Mouse (Mus musculus) small intestine, adult 2 months (tissue): Measurements from ENCODE around the gene Zfp90. TPM values are rescaled to one million over a fixed set of nuclear protein-coding genes. Genes with fewer than 3 reads are reported as not detected.

ENCODE experiments used
- H3K27ac ChIP-seq: fragments of 200-500 bp; 2 replicates; pipeline ENCODE4 v1.5.1; 2012; ENCODE audit warnings: low read depth, low read length, control low read depth, inconsistent platforms; ENCODE audit not compliant: insufficient read depth
- H3K27me3 ChIP-seq: fragments of 200-500 bp; 2 replicates; pipeline ENCODE4 v1.6.1; 2012; ENCODE audit warnings: mild to moderate bottlenecking, moderate library complexity, low read length, inconsistent platforms; ENCODE audit not compliant: control insufficient read depth, insufficient read depth
- H3K36me3 ChIP-seq: fragments of 200-500 bp; 2 replicates; pipeline ENCODE4 v1.6.1; 2012; ENCODE audit warnings: mild to moderate bottlenecking, low read length, control low read depth, inconsistent platforms; ENCODE audit not compliant: control insufficient read depth, insufficient read depth
- H3K4me1 ChIP-seq: fragments of 200-500 bp; 2 replicates; pipeline ENCODE4 v1.6.1; 2012; ENCODE audit warnings: low read length, inconsistent platforms, mixed read lengths; ENCODE audit not compliant: control insufficient read depth, insufficient read depth, insufficient read length
- H3K4me3 ChIP-seq: fragments of 200-500 bp; 2 replicates; pipeline ENCODE4 v1.5.1; 2012; ENCODE audit warnings: low read depth, mild to moderate bottlenecking, control low read depth, inconsistent platforms, low read length, moderate library complexity
- CTCF ChIP-seq: fragments of 200-500 bp; IDR thresholded peaks from 2 replicates; pipeline ENCODE4 v1.5.1; 2012; ENCODE audit warnings: low read depth, mild to moderate bottlenecking, control low read depth, inconsistent platforms, low read length, moderate library complexity, mixed read lengths; ENCODE audit not compliant: insufficient replicate concordance, insufficient read length; ENCODE audit errors: extremely low read depth
- POLR2A ChIP-seq: fragments of 200-500 bp; IDR thresholded peaks from 2 replicates; pipeline ENCODE4 v1.6.1; 2012; ENCODE audit warnings: low read depth, mild to moderate bottlenecking, control low read depth, inconsistent platforms, low read length, moderate library complexity
- WGBS: fragments of 180-500 bp; shearing (Covaris S2); methylation state at CpG from one replicate; pipeline ENCODE4 v1.1.7; 2018; 5-methylcytosine and 5-hydroxymethylcytosine counted together
- polyA plus RNA-seq: library from polyadenylated mRNA; depleted of rRNA; stranded (reverse); fragments of >200 nt; gene quantifications from 2 replicates; pipeline ENCODE4 v1.2.3, GENCODE M21; 2012

The Zfp90 gene
- polyA plus RNA-seq, 1 experiment, result 0.70 TPM

DNA sequence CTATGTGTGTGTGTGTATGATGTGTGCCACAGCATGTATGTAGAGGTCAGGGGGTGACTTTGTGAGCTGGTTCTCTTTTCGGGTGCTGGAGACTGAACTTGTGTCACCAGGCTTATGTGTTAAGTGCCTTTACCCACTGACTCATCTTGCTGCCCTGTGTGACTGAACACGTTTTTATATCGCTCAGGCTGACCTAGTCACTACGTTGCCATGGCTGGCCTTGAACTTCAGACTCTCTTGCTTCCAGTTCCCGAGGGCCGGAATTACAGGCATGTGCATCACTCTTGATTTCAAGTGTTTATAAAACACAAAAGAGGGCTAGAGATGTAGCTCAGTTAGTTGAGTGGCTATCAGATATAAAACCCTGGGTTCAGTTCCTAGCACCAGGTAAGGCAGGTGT is 34.1 kb upstream of the Zfp90 start:
- no peaks in the 10 kb centered on the region for H3K36me3 ChIP-seq
- H3K27me3 ChIP-seq, result no peaks in the 10 kb centered on the region
- H3K4me1 ChIP-seq, result peaks cover 12% of the 10 kb centered on the region; the same call in 1 of the 2 replicates
- H3K27ac ChIP-seq, result no peak overlapping the region
- 64% methylated on average over 6 of the region's 6 CpGs for WGBS
- TF ChIP-seq POLR2A, result no peak
- TF ChIP-seq CTCF, result no peak
- no peak overlapping the region for H3K4me3 ChIP-seq

DNA sequence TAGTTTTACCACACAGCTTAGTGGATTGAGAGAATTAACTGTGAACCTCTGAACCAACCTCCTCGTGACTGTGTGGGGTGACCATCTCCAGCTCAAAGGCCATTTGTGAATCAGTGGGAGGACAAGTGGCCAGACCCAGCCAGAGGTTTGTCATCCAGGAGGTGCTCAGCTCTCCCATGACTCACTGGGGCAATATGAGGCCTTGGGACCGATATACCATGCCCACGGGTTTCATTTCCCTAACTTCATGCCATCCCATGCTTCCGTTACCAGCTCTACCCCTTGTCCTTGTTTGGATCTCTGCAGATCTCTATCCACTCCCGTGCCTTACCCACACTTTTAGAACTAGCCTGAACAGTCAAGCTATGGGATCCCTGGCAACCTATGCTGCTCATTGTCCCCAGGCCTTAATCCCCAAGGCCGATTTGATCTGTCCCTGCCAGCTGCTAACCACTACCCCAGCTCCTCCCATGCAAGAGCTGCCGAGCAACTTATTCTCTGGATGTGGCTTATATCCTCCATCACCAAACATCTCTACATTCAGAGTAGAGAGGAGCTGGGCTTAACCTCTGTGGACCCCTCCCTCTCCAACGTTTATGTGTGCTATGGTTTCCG is 27.2 kb upstream of the Zfp90 start:
- Histone ChIP-seq H3K4me1 (no peaks in the 10 kb centered on the region), H3K4me3 (no peak overlapping the region), H3K36me3 (no peaks in the 10 kb centered on the region), H3K27me3 (no peaks in the 10 kb centered on the region), H3K27ac (no peak overlapping the region)
- 74% methylated on average over 9 of the region's 9 CpGs for WGBS
- TF ChIP-seq POLR2A (no peak), CTCF (no peak)

DNA sequence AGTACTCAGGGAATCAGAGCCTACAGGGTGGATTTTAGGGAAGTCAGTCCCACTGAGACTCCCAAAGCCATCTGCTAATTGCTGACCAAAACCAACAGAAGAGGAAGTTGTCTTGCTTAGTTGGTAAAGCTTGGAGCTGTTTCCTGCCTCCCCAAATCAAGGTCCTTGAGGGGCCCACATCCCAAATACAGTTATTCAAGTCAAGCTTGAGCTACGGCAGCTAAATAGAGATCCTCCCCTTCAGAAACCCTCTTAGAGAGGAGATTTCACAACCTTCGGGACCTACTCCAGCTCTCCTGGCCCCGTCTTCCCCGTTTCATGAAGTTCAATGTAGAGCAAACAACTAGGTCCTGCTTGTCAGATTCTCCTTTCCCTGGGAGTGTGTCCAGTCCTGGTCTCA is 20.6 kb upstream of the Zfp90 start:
- 57% methylated on average over 4 of the region's 4 CpGs for WGBS
- TF ChIP-seq CTCF (no peak), POLR2A (no peak)
- Histone ChIP-seq H3K4me3 (no peak overlapping the region), H3K27ac (no peak overlapping the region), H3K4me1 (no peaks in the 10 kb centered on the region), H3K27me3 (no peaks in the 10 kb centered on the region), H3K36me3 (no peaks in the 10 kb centered on the region)

DNA sequence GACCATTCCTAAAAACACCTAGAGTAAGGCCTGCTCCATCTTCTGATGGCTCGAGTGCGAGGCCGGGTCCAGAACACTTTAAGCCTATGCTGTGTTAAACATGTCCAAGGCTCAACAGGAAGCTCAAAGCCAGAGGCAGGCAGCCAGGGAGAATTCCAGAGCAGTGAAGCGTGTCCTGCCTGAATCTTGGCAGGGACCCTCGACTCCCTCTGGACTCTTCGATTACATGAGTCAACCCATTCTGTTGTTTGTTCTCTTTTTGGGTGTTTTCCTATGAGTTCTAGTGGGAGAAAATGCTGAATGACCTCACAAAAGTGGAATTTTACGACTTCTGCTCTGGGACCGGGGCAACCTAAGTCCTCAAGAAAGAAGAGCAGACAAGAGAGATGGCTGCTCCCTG is 15.4 kb upstream of the Zfp90 start:
- WGBS, result 54% methylated on average over 8 of the region's 8 CpGs
- TF ChIP-seq POLR2A, result no peak
- no peak for TF ChIP-seq CTCF
- Histone ChIP-seq H3K4me1 (peaks cover 2% of the 10 kb centered on the region; the same call in 1 of the 2 replicates), H3K27ac (peak overlapping the region; percentile 9; the same call in 1 of the 2 replicates), H3K36me3 (no peaks in the 10 kb centered on the region), H3K27me3 (no peaks in the 10 kb centered on the region), H3K4me3 (no peak overlapping the region)

DNA sequence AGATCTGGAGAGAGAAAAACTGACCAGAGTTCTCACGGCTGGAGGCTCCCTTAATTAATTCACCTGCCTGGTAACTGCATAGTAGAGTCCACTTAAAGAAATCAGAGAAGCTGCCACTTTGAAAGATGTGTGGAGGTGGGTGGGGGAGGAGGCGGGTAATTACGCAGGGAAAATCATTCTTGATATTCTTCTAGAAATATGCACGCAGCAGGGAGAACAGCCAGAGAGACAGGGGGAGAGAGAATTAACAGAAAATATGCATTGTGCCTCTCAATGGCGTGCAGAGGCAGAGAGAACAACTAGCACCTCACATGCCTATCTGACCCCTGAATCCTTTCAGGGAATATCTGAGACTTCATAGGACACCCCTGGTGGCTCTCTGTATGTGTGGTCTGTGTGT is 14.9 kb upstream of the Zfp90 start:
- H3K27ac ChIP-seq, result peak overlapping the region; percentile 9; the same call in 1 of the 2 replicates
- 44% methylated on average over 5 of the region's 5 CpGs for WGBS
- H3K4me3 ChIP-seq, result no peak overlapping the region
- no peaks in the 10 kb centered on the region for H3K36me3 ChIP-seq
- no peak for TF ChIP-seq POLR2A
- no peak for TF ChIP-seq CTCF
- peaks cover 2% of the 10 kb centered on the region; the same call in 1 of the 2 replicates for H3K4me1 ChIP-seq
- no peaks in the 10 kb centered on the region for H3K27me3 ChIP-seq

DNA sequence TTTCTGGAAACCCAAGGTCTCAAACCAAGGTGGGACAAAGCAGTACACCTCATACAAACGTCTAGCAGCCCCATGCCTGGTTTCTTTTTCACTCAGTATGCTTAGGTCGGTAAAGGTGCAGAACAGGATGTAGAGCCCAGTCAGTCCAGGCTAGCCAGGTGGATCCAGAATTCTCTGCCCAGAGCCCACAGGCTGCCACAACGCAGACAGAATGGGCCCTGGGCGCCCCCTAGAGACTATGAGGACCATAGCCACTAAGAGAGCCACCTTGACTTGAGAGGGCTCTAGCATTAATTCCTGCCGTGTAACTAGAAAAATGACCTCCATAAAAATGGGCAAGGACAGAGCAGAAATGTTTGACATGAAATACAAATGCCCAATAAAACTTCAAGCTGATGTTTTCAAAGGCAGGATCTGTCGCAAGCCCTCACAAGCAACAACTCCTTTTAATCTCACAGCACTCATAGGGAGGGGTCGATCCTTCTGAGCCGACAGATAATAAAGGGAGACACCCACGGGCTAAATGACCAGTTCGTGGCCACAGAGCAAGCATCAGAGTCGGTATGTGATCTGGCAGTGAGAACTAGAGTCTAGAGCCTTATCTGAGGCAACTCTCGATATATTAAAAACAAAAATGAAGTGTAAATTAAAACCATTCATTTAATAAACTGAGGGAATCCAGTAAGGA is 11.7 kb upstream of the Zfp90 start:
- peaks cover 2% of the 10 kb centered on the region for H3K4me1 ChIP-seq
- no peaks in the 10 kb centered on the region for H3K27me3 ChIP-seq
- no peaks in the 10 kb centered on the region for H3K36me3 ChIP-seq
- TF ChIP-seq CTCF (peak; percentile 79), POLR2A (no peak)
- 18% methylated on average over 12 of the region's 12 CpGs for WGBS
- no peak overlapping the region for H3K27ac ChIP-seq
- H3K4me3 ChIP-seq, result no peak overlapping the region

DNA sequence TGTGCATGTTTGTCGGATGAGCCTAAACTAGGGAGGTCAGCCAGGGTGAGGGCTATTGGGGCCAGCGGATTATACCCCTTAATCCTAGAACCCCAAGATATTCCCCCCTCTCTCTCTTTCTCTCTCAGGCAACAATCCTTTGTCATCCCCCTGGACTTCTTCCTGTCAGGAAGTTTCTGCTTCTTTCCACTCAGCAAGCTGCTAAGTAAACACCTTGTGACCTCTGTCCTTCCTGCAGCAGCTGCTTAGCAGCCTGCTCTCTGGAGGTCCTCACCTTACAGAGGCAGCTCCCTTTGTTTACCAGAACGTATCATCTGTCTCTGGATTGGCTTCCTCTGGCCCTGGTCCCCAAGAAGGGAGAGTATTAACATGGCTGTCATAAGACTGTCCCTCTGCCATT is 10.3 kb upstream of the Zfp90 start:
- H3K4me3 ChIP-seq, result no peak overlapping the region

More for the DNA sequence above, 10.3 kb upstream of the Zfp90 start:
- 40% methylated on average over 3 of the region's 3 CpGs for WGBS
- Histone ChIP-seq H3K4me1 (peaks cover 2% of the 10 kb centered on the region), H3K27me3 (no peaks in the 10 kb centered on the region), H3K27ac (no peak overlapping the region), H3K36me3 (no peaks in the 10 kb centered on the region)
- no peak for TF ChIP-seq CTCF
- TF ChIP-seq POLR2A, result no peak
